Mouse (Mus musculus) inflammation-experienced regulatory T-cells, adult 6 months (primary cell): ENCODE results near the gene Commd3. TPM values are rescaled to one million over a fixed set of nuclear protein-coding genes. Genes with fewer than 3 reads are reported as not detected.
A peak's percentile ranks its signal among the peaks of the same experiment; 100 is the strongest.

Source experiments
- ATAC-seq: one replicate; pipeline ENCODE4 v1.8.0; 2017
- polyA plus RNA-seq, 3 experiments: library from polyadenylated mRNA; unstranded; fragments of 100-300 nt; shearing (Covaris generic); gene quantifications; one replicate each; pipeline ENCODE4 v1.2.1; 2017

Commd3 gene
- 100 to 1,000 TPM; 214 to 252 (median 247) TPM for polyA plus RNA-seq

DNA sequence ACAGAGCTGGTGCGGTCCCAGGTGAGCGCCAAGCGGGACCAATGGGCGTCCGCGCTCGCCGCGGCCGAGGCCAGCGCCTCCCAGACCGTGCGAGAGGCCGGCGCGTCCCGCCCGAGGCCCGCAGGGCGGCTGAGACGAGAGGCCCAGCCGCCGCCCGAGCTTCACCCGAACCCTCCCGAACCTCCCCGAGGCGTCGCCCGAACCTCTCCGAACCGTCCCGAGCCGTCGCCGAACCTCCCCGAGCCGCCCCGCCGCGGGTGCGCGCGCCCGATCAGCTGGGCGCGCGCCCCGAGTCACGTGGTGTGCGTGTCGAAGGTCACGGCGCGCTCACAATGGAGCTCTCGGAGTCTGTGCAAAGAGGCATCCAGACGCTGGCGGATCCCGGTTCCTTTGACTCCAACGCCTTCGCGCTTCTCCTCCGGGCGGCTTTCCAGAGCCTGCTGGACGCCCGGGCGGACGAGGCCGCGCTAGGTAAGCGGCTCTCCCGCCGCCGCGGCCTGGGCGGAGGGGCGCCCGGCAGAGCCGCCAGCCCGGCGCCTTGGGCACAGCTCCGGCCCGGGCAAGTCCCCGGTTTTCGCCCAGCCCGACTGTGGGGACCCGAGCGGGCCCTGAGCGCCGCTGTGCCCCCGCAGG lies at the start of gene Commd3:
Gene Commd3, plus strand, starts transcription at position 252 of the 633 bp plus-strand sequence.
- ATAC-seq, result peak; percentile 90

DNA sequence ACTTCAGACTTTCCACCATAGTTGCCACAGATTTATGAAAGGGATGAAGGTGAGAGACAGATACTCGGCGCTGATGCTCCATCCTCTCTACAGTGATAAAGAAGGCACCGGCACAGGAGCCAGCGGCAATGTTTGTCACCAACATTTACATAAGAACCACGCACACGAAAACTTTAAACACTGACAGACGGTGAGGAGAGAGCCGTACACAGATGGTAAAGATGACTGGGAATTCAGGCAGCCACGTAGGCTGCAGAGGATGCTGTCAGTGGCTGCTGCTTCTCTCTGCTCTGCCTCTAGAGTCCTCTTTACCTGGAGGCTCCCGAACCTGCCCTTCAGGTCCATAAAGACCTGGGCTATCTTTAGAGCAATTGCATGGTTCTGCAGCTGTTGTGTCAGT lies 49.0 kb upstream of the Commd3 start:
- ATAC-seq, result no peak

DNA sequence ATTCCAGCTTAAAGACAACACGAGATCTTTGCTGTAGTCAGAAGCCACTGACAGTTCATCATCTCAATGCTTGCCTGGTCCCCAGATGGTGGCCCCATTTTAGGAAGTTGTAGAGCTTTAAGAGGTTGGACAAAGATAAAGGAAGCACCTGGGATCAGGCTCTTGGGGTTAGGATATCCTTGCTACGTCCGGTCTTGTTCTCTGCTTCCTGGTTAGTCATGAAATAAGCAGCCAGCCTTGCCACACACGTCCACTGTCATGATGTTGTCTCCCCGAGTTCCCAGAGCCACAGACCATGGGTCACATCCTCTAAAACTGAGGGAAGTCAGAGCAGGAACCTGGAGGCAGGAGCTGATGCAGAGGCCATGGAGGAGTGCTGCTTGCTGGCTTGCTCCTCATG lies 41.6 kb upstream of the Commd3 start:
- no peak for ATAC-seq

DNA sequence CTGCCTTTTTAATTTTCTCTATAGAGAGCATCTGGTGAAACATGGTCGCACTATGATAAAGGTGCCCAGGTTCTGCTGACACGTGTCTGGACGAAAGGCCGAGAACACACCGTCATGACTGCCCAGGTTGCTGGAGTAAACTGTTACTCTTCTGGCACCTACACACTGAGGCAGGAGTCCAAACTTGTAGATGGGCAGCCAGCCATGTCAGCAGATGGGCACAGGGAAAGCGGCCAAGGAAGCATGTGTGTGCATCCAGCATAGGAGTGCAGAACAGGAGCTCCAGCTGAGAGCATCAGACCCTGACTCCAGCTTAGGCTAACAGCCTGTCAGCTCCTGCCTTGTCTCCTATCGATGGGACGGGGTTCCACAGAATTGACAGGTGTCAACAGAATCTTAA lies 37.1 kb upstream of the Commd3 start:
- ATAC-seq, result no peak

DNA sequence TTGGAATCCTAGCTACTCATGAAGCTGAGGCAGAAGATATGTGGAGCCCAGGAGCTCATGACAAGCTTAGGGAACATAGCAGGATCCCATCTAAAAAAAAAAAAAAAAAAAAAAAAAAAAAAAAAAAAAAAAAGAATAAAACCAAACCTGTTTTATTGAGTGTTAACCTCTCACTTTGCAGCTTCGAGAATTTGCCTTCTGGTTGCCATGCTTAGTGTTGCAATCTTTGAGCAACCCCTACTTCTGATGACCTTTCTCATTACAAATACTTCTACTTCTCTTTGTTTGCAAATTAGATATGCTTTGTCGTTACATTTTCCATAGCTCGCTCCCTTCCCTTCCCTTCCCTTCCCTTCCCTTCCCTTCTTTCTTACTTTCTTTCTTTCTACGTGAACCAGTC lies 23.6 kb upstream of the Commd3 start:
- ATAC-seq, result no peak

DNA sequence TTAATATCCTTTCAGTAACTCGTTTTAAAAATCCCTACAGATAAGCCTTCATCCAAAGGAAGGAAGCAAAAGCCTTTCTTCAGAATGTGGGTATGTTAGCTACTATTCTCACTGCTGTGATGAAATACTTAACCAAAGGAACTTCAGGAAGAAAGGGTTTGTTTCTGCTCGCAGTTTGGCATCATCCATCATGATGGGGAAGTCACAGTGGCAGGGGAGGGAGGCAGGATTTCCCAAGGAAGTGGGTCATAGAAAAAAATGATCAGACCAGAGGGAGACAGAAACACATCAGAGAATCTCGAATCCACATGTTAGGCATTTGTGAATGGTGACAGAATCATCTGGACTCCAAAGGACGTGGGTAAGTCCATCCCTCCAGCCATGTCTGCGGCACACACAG lies 17.4 kb upstream of the Commd3 start:
- ATAC-seq, result no peak

DNA sequence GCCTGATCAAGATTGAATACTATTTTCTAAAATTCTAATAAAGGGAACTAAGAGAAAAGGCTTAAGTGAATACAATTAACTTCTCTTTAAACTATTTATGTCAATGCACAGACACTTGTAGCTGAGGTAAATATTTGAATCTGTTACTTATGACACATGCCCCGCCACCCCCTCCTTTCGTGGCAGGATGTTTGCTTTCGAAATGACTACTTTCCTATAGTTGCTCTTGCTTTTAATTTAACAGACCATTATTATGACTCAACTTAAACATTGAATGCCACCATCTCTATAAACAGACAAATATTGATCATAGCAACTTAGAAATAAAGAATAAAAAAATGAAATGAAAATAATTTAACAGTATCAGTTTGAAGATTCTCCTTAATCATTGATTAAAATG lies 8.2 kb upstream of the Commd3 start:
- ATAC-seq, result peak; percentile 99

DNA sequence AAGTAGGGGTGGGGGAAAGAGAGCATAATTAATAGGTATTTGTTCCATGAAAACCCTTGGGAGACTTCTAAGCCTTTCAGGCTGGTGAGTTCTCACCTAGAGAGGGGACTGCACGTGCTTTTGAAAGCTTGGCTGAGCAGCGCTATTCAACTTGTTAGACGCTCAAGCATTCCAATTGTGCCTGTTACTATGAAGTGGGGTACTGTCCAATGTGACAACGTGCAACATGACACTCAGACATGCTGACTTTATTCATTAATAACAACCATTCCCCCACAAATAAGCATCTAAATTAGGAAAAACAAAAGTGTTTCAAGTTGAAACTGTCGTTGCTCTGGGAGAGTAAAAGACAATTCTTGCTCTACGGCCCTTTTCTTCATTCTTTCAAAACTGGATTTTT lies 1.1 kb upstream of the Commd3 start:
- ATAC-seq, result no peak

DNA sequence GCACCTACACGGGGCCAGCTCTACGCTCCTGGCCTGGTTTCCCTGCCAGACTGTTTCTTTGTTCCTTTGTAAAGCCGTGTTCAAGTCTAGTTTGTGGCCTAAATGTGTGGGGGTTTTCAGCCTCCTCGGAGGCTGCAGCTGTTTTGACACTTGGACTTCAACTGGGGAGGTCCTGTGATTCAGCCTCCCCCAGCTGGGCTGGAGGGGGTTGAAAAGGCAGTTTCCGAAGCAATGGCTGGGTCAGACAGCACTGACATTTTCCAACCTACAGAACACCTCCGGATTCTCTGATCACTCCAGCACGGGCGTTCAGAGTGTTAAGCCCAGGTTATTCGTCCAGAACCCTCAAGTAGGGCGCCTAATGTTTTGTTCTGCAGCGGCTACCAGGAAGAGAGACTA lies 581 bp downstream of the Commd3 start:
- ATAC-seq, result no peak

DNA sequence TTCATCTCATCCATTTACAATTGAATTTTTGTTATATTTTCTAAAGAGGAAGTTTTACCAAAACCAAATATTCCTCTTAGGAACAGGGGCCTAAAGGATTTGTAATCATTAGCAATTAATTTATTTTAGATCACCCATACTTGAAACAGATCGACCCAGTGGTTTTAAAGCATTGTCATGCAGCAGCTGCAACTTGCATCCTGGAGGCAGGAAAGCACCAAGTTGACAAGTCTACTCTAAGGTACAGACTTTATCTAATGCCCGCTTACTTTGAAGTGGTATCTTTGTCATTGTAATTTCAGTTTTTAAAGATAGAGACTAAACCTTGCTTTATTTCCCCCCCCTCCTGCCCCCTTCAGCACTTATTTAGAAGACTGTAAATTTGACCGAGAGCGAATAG lies 1.6 kb downstream of the Commd3 start:
- no peak for ATAC-seq

DNA sequence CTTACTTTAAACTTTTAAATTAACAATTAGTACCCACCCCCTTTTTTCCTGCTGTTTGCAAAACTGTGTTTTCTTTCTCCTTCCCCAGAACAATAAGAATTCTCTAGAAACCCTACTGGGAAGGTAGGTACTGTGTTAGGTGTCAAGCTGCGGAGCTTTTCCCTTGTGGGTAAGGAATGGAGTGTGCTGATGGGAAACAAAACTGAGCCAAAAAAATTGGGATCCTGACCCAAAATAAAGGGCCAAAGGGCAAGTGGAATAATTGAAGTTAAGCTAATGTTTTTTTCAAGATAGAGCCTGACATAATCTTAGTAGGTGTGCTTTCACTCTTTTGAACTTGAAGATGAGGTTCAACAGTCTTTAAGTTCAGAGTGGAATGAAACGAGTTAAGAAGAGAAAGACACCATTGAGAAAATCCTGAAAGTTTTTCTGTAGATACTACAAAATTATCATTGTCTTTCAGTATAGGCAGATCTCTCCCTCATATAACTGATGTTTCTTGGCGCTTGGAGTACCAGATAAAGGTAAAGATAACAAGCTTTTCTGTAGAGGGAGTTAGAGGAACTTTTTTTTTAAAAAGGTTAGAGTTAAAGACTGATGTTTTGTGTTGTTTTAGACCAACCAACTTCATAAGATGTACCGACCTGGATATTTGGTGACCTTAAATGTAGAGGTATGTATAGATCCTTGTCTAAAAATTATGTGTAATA lies 2.2 kb downstream of the Commd3 start:
- no peak for ATAC-seq

DNA sequence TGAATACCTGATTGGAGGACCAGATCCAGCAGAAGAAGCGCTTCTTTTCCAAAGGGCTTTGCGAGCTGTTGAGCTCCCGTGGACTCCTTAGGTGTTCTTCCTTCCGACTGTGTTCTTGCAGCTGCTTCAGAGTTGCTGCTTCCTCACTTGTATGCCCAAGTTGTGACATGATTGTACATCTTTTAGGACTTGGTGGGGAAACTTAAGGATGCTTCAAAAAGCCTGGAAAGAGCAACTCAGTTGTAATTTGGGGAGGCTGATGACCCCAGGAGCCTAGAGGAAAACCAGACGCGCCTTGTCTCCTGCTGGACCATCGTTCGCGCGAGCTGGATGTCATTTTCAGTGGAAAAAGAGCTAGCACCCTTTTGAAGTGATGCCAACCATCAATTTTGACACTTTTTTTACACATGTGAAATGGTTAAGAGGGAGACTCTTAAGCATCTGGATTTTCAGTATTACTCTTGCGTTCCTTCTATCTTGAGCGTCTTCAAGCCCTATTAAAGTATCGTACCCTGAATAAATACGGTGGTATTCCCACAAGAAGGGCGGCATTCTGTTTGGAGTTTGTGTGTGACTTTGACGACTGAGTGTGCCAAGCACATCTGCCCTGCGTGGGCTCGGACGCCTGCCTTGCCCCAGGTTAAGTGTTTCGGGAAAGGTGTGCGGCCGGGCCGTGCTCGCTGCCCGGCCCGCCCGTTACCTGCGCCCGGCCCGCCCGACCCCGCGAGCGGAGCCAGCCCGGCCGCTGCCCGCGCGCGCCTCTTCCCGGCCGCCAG lies 3.7 kb downstream of the Commd3 start:
- ATAC-seq, result no peak

DNA sequence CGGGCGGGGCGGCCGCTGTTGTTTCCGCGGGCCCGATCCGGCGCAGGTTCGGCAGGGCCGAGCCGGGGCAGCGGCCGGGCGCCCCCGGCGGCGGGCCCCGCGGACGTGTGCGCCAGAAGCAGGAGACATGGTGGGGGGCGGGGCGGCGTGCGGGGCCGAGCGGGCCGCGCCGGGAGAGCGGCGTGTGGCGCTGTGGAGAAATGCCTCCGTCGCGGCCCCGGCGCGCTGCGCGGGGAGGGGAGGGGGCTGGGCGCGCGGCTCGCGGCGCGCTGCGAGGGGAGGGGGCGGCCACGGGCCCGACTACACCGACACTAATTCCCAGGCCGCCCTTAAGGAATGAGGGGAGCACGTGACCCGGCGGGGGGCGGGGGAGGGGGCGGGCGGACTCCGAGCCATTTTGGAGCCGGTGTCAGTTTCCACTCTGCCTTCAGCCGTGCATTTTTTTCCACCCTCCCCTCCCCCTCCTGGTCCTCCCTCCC lies 4.3 kb downstream of the Commd3 start:
- peak; percentile 4 for ATAC-seq

DNA sequence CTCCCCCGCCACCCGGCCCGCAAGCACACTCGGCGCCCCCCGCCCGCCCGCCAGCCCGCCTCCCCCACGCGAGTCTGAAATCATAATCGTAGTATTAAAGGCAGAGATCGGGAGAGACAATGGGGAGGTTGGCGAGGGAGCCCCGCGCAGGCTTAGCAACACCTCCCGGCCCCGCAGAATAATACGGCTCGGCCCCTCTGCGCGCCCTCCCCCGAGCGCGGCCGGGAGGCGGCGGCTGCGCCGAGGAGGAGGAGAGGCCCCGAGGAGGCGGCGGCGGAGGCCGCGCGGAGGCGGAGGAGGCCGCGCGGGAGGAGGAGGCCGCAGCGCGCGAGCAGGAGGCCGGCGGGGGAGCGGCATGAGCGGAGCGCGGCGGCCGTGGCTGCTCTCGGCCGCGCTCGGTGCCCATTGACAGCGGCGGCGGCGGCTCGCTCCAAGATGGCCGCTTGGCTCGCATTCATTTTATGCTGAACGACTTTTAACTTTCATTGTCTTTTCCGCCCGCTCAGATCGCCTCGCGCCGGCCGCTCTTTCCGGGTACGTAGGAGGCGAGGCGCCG lies 4.8 kb downstream of the Commd3 start, which contains the start of gene Bmi1:
Gene Bmi1, plus strand, starts transcription at position 83 of the 556 bp plus-strand sequence.
- ATAC-seq, result peak; percentile 15

DNA sequence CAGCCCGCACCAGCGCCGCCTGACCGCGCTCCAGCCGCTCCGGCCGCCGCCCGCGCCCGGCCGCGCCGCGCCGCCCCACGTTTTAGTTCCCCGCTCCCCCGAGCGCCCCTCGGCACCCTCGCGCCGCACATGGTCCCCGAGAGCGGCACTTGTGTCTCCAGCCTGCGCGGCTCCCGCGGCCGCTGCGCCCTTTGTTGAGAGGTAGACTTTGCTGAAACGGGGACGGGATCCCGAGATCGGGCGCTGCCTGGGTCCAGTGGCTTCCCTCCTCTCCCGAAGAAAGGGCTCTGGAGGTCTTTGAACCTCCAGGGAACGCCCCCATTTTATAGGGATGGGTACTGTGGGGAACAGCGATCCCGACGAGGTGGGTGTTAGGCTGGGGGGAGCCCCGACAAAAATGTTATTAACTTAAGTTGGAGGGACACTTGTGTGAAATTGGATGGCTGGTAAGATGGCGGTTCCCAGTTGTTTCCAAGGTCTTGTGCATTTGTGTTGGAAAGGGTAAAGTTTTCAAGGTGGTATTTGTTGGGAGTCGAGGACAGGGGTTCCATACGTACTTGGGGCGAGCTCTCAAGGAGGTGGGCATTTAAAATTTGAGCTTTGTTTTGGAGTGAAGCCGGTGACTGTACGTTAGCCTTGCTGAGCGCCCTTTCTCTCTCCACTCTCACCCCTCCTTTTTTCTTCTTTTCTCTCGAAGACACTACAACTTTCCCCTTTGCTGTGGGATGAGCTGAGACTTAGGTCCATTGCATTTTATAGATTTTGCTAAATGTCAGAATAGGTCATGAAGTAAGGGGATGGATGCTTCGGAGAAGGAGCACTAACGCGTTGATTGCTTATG lies 5.7 kb downstream of the Commd3 start:
- peak; percentile 11 for ATAC-seq

DNA sequence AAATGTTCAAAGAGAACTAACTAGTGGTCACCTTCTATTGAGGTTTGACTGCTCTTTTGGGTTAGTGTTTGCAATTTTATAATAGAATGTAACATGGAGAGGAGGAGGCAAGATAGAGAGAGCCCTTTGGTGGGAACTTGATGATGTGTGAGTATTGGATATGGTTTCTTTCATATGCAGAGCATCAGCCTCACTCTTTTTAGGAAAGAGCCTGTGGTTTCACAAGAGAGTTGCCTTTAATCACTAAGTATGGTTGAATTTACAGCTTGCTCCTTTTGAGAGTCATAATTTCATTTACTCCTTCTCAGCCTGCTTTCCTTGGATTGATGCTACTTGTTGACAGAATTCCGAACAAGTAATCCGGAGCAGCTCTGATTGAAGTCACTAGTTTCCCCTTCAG lies 7.5 kb downstream of the Commd3 start:
- ATAC-seq, result no peak

DNA sequence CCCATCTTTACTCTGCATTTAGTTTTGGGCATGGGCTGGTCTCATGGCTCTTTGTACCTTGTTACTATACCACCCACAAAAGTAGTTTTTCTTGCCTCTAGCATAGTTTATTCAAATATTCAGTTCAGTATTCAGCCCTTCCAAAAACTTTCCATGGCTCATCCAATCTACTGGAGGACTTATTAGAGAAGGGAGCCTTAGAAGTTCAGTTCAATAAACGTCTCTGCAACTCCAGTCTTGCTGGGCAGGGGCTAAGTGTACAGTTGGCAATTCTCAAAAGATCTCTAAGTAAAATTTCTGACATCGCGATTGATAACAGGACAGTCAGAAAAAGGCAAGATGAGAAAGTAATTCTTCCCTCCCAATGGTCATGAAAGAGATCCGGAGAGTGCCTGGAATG lies 8.3 kb downstream of the Commd3 start:
- ATAC-seq, result no peak

DNA sequence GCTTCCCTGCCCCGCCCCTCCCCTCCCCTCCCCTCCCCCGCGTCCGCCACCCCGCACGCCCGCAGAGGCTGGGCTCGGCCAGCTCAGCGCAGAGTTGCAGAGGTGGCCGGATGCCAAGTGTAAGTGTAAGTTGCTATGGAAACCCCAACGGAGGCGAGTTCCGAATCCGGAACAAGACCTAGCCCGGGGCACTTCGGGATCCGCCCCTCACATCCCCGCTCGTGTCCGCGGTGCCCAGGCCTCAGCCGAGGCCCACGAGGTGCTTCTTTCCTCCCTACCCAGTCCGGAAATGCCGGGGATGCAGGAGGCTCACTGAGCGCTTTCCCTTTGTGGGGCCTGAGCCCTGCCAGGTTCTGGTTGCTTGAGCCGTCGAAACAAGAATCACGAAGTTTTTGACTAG lies 8.8 kb downstream of the Commd3 start:
- peak; percentile 52 for ATAC-seq

DNA sequence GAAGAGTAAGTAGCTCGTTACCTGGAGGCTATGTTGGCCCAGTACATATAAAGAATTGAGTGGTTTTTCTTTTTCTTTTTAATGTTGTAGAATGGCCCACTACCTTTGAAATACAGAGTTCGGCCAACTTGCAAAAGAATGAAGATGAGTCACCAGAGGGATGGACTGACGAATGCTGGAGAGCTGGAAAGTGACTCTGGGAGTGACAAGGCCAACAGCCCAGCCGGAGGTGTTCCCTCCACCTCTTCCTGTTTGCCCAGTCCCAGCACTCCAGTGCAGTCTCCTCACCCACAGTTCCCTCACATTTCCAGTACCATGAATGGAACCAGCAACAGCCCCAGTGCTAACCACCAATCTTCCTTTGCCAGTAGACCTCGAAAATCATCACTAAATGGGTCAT lies 11.9 kb downstream of the Commd3 start:
- ATAC-seq, result no peak

DNA sequence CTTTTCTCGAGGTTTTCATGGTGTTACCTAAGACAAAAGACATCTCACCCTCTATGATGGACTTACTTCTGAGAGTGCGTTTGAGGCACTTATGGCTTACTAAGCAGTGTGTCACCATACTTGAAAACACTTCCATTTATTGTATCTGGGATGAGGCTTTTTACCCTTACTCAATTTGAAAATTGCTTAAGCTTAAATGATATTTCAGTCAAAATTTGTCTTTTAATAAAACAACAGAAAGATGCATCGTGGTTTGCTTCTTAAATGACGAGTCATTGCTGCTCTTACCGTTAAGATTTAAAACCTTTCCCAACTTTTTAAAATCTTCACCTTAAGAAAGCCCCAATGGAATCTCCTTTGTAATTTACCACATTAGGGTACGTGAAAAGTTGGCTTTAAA lies 14.2 kb downstream of the Commd3 start:
- ATAC-seq, result no peak

DNA sequence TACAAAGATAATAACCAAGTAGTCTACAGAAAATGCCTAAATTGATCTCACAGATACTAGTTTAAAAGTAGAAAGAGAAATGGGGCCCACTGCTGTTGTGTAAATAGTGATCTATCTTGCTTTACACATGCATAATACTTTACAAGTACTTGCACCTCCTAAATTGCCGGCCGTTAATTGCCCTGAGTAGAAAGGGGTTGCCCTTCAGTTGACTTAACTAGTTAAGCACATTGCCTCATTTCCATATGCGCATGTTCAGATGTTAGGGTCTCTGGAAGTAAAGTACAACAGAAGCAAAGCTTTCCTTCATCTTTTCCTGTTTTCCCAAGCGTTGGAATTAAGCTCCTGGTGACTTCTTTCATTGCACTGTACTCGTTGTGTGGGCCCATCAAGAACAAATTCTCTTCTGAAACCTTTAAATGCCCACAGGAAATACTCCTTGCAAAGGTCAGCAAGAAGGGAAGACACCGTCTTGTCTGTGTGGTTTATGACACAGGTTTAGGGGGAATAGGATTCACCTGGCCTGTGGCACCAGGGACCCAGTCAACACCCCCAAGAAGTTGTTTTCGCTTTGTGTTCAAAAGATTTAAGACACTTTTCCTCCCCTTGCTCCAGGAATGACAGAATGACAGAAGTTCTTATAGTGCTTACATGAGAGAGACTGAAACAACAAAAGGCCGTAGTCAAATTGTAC lies 14.8 kb downstream of the Commd3 start:
- ATAC-seq, result no peak
